Mouse (Mus musculus) pancreas, adult 10 weeks (tissue): Measurements from ENCODE around the gene Ttll12. TPM values are rescaled to one million over a fixed set of nuclear protein-coding genes. Genes with fewer than 3 reads are reported as not detected.

Experiments
- polyA plus RNA-seq: library from polyadenylated mRNA; stranded (reverse); fragments of 350-450 nt; fragmentation: Illumina TruSeq; extraction: RNeasy Lipid Tissue Mini Kit (QIAGEN cat#74804); gene quantifications from one replicate; pipeline ENCODE4 v1.2.3, GENCODE M21; 2015; ENCODE audit warnings: low read depth, low replicate concordance; ENCODE audit not compliant: insufficient read depth

Gene Ttll12
- 3.6 TPM for polyA plus RNA-seq

DNA sequence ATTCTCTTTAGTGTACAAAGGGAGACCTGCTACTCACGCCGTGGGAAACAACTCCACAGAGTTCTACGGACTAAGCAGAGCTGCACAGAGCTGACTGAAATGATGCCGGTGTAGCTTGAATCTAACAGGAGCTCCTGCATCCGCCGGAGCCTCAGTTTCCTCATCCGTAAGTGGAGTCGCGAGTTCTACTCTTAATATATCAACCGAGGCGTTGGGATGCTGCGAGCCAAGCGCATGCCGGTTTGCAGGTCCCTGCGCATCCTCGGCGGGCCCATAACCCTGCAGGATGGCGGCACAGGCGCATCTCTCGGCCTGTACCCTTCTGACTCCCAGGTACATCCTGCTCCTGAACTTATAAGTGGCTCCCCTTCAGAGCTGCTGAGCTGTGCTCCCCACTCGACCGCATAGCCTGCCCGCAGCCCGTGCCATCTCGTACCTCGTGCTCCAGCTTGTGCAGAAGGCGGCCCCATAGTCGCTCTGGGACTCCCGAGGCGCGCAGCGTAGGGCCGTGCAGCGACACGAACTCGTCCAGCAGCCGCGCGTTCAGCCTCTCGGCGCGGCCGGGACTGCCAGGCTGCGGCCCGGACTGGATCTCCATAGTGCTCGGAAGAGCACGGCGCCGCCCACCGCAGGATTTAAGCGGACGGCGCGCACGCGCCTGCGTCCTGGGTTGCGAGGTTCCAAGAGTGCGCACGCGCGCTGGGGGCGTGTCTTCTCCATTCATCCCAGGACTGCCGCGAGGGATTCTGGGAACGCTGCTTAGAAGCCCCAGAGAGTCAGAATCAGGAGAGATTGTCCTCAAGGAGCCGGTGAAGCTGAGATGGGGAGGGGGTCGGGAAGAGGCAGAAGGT, at the start of gene Ttll12:
Gene Ttll12, minus strand, starts transcription at position 645 of the 851 bp plus-strand sequence.

DNA sequence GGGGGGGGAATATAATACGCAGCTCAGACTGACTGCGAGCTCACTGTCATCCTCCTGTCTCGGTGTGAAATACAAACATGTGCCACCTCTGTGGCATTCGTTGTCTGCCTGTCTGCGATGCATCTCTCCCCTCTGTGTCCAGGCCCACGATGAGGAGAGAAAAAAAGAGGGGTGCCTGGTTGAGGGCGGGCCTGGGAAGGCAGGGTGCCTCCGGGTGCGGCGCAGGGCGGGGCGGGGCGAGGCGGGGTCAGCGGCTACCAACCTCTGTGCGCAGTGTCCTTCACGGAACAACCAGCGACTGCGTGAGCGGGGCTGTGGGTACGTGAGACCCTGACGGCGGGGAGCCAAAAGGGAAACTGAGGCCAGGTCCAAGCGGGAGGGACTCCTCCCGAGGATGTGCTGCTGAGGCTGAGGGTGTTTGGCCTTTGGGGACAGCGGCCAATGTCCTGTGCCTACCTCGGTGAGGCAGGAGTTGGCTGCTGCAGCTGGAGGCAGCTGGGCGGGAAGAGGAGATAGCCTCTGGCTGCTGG, 31.6 kb downstream of the Ttll12 start, which contains the start of the genes Tspo and Mcat:
Gene Tspo, plus strand, starts transcription at position 266 of the 530 bp plus-strand sequence.
Gene Mcat, minus strand, starts transcription at position 461 of the 530 bp plus-strand sequence.

DNA sequence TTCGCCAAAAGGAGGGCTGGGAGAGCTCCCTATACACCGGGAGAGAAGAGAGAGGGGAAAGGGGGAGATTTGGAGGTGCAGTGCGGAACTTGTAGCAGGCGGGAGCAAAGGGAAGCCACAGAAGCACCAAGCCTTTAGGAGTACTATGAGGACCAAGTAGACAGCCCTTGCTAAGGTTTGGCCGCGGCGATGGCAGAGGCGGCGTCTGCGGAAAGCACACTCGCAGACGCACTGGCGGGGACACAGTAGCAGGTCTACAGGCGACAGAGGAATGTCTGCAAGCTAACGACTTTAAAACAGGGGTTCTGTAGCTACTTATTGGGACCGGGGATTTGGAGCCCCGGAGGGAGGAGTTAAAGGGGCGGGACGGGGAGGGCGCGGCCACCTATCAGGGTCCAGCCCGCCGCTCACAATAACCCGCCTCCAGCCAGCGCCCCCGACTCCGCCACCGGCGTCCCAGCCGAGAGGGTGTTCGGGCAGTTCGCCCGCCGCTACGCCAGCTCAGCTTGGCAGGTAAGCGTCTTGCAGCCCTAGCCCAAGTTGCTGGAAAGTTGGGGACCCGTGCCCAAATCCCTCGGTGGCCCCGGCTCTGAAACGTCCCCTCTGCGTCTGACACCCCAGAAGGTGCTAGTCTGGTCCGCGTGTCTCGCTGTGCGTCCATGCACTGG, 68.4 kb downstream of the Ttll12 start, which contains the start of gene Bik:
Gene Bik, plus strand, starts transcription at position 439 of the 668 bp plus-strand sequence.

Other genes starting within 250 kb of the Ttll12 start
- 42.7 TPM for gene Arfgap3, start 244.9 kb downstream of the Ttll12 start, polyA plus RNA-seq
- gene Pacsin2, start 130.6 kb downstream of the Ttll12 start, polyA plus RNA-seq = 15.3 TPM
- 2.8 TPM for gene Ttll1, start 84.3 kb downstream of the Ttll12 start, polyA plus RNA-seq
- 2.8 TPM for gene Bik, start 68.3 kb downstream of the Ttll12 start, polyA plus RNA-seq
- 27.9 TPM for gene Tspo, start 31.6 kb downstream of the Ttll12 start, polyA plus RNA-seq
- gene Mcat, start 31.4 kb downstream of the Ttll12 start, polyA plus RNA-seq = 4.8 TPM
- gene Scube1, start 129.9 kb upstream of the Ttll12 start, polyA plus RNA-seq = 0.44 TPM
- not detected for gene Mpped1, start 184.3 kb upstream of the Ttll12 start, polyA plus RNA-seq